Mouse (Mus musculus) myocyte (in vitro differentiated cells): ENCODE data around the gene Setd1a.

Experiments
- E2F4 ChIP-seq: IDR thresholded peaks from one replicate; pipeline ENCODE4 v1.6.1; 2011; ENCODE audit warnings: mild to moderate bottlenecking, control low read depth, moderate library complexity; ENCODE audit not compliant: insufficient read depth
- MAX ChIP-seq: IDR thresholded peaks from one replicate; pipeline ENCODE4 v1.6.1; 2011; ENCODE audit warnings: low read depth, mild to moderate bottlenecking, control low read depth
- MYOD1 ChIP-seq, 3 experiments: IDR thresholded peaks; one replicate each; pipeline ENCODE4 v1.6.1; 2011; ENCODE audit warnings: control low read depth in 2 of 3, low read depth in 2 of 3, mild to moderate bottlenecking in 2 of 3, moderate library complexity in 1 of 3; ENCODE audit not compliant: insufficient read length in 2 of 3, control insufficient read depth in 1 of 3
- MYOG ChIP-seq, 3 experiments: IDR thresholded peaks; one replicate each; pipeline ENCODE4 v1.6.1; 2011; ENCODE audit warnings: control low read depth in 2 of 3, low read depth in 2 of 3, mild to moderate bottlenecking in 2 of 3; ENCODE audit not compliant: insufficient read length in 2 of 3, control insufficient read depth in 1 of 3, insufficient read depth in 1 of 3
- POLR2A ChIP-seq: IDR thresholded peaks from one replicate; pipeline ENCODE4 v1.6.1; 2011; ENCODE audit warnings: low read depth, mild to moderate bottlenecking, control low read depth, moderate library complexity; ENCODE audit not compliant: insufficient read length
- POLR2AphosphoS2 ChIP-seq: IDR thresholded peaks from one replicate; pipeline ENCODE4 v1.6.1; 2011; ENCODE audit warnings: low read depth, control low read depth; ENCODE audit not compliant: insufficient read length
- REST ChIP-seq: IDR thresholded peaks from one replicate; pipeline ENCODE4 v1.6.1; 2011; ENCODE audit warnings: mild to moderate bottlenecking, control low read depth, moderate library complexity; ENCODE audit not compliant: insufficient read depth, insufficient read length
- SRF ChIP-seq: IDR thresholded peaks from one replicate; pipeline ENCODE4 v1.6.1; 2011; ENCODE audit warnings: low read depth; ENCODE audit not compliant: control insufficient read depth, insufficient read length
- TCF12 ChIP-seq: IDR thresholded peaks from one replicate; pipeline ENCODE4 v1.6.1; 2011; ENCODE audit warnings: mild to moderate bottlenecking, control low read depth; ENCODE audit not compliant: poor library complexity, insufficient read depth, severe bottlenecking
- TCF3 ChIP-seq: IDR thresholded peaks from one replicate; pipeline ENCODE4 v1.6.1; 2011; ENCODE audit warnings: low read depth, control low read depth; ENCODE audit not compliant: insufficient read length
- USF1 ChIP-seq: IDR thresholded peaks from one replicate; pipeline ENCODE4 v1.6.1; 2011; ENCODE audit warnings: low read depth, mild to moderate bottlenecking, control low read depth, moderate library complexity

- TF ChIP-seq POLR2A = no peak
- no peak for TF ChIP-seq SRF
- no peak for TF ChIP-seq USF1
- no peak for TF ChIP-seq TCF12
- TF ChIP-seq MYOD1 (IDR thresholded peaks at IDR 0.05; ENCODE audit: control insufficient read depth in 1 of 3, insufficient read length in 2 of 3, low read depth in 2 of 3) = no peak
- no peak for TF ChIP-seq E2F4
- no peak for TF ChIP-seq TCF3
- no peak for TF ChIP-seq MAX
- TF ChIP-seq POLR2AphosphoS2 = no peak
- no peak for TF ChIP-seq MYOG (IDR thresholded peaks at IDR 0.05; ENCODE audit: control insufficient read depth in 1 of 3, insufficient read depth in 1 of 3, insufficient read length in 2 of 3, low read depth in 2 of 3)
- TF ChIP-seq REST = no peak
These were observed 61.0 kb downstream of the Setd1a start for GRCm38 (mm10) chr7:127837473-127837872.
